Mouse (Mus musculus): Measurements from ENCODE around the gene Msl3l2. TPM values are rescaled to one million over a fixed set of nuclear protein-coding genes. Genes with fewer than 3 reads are reported as not detected.

Gene Msl3l2
- polyA plus RNA-seq, 1 experiment from 2014 or later: 5.7 TPM

DNA sequence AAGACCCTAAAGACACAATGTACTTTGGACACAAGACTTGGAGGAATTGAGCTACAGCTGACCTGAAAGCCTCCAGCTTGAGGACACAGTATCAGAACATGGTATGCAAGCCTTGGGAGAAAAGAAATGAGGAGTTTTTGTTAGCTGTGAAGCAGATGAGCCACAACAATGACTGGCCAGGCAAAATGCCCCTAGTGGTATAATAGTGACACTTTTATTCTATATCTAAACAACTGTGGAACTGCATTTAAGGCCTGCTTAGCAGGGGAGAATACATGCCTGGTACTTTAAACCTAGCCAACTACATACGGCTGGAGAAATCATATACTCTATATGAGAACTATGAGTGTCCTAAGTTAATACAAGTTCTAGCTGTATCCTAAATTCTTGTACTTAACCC is 20.3 kb downstream of the Msl3l2 start:
- no peak for DNase-seq (ENCODE audit: extremely low spot score, low spot score)
- Histone ChIP-seq H3K27me3 (ENCODE audit: poor library complexity, severe bottlenecking) (no peaks in the 10 kb centered on the region), H3K27ac (no peak overlapping the region), H3K9me3 (no peaks in the 10 kb centered on the region), H3K36me3 (replicated peaks) (no peaks in the 10 kb centered on the region), H3K4me1 (no peaks in the 10 kb centered on the region), H3K4me3 (no peak overlapping the region)
- WGBS: 94% methylated on average over 1 of the region's 1 CpGs

DNA sequence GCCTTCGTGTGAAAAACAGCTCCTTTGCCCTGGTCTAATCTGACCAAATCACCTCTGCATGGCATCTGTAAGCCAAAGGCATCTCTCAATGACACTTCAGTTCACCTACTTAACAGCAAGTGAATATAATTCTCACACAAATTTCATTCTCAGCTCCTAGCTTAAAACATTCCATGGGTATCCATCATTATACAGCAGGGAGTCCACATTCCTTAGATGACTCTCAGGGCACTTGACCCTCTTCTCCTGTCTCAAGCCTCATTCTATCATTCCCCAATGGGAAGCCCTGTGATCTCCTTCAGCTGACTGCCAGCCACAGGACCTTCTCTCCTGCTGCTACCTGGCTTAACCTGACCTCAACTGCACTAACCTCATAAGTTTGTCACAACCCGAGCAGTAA is 22.9 kb downstream of the Msl3l2 start:
- Histone ChIP-seq H3K4me3 (no peak overlapping the region), H3K36me3 (replicated peaks) (no peaks in the 10 kb centered on the region), H3K9me3 (no peaks in the 10 kb centered on the region), H3K27me3 (ENCODE audit: poor library complexity, severe bottlenecking) (no peaks in the 10 kb centered on the region), H3K4me1 (no peaks in the 10 kb centered on the region), H3K27ac (no peak overlapping the region)
- 79% methylated on average over 2 of the region's 2 CpGs for WGBS
- no peak for DNase-seq (ENCODE audit: extremely low spot score, low spot score)

DNA sequence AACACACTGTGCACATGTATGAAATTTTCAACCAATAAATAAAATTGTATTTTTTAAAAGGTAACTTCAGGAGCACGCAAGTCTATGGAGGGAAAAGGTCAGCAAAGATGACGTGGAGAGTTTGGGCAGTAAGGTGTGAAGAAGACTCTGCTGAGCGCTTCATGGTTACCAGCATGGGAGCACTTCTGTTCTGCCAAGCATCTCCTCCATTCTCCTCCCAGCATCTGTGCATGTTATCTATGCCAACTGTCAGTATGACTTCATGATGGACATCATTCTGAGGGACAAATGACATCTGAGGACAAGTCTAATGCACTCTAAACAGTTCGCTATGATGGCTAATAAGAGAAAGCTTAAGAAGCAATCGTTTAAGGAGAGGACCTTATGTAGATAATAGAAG is 30.5 kb downstream of the Msl3l2 start:
- Histone ChIP-seq H3K36me3 (replicated peaks) (no peaks in the 10 kb centered on the region), H3K4me3 (no peak overlapping the region), H3K27ac (no peak overlapping the region), H3K9me3 (no peaks in the 10 kb centered on the region), H3K27me3 (ENCODE audit: poor library complexity, severe bottlenecking) (no peaks in the 10 kb centered on the region), H3K4me1 (no peaks in the 10 kb centered on the region)
- no peak for DNase-seq (ENCODE audit: extremely low spot score, low spot score)
- WGBS: 93% methylated on average over 5 of the region's 5 CpGs

DNA sequence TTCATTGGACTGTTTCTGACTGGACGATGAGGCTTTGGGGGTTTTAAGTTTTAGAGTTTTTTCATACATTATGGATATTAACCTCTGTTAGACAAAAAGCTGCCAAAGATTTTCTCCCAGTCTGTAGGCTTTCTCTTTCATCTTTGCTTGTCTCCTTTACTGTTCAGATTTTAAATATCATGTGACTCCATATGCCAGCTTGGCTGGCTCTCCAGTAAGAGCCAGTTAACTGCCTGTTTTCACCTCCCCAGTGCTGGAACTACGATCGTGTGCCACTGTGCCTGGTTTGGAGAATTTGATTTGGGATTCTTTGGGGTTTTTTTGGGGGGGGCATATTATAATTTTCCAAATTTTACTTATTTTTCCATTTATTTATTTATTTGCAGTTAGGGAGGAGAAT is 42.2 kb downstream of the Msl3l2 start:
- Histone ChIP-seq H3K27ac (no peak overlapping the region), H3K4me1 (no peaks in the 10 kb centered on the region), H3K4me3 (no peak overlapping the region), H3K9me3 (no peaks in the 10 kb centered on the region), H3K36me3 (replicated peaks) (0 out of 2 replicates have a peak, but pooled peaks cover 2% of the 10 kb centered on the region), H3K27me3 (ENCODE audit: poor library complexity, severe bottlenecking) (no peaks in the 10 kb centered on the region)
- DNase-seq (ENCODE audit: extremely low spot score, low spot score): no peak
- 94% methylated on average over 3 of the region's 3 CpGs for WGBS

DNA sequence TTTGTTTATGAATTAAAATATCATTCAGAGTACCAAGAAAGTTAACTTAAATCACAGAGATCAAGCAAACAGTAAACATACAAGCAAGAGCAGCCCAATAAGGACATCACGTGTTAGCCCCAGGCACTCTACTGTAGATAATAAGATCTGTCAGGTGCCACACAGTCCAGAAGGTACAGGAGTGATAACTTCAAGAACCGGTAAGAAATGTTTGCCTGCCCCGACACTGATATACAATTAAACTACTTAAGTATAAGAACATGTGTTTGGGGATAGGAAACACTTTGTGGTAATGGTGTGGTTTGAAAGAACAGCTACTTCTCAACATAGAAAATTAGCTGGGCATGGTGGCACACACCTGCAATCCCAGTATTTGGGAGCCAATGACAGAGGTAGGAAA is 50.2 kb downstream of the Msl3l2 start:
- H3K4me3 ChIP-seq: no peak overlapping the region
- H3K36me3 ChIP-seq (replicated peaks): peaks cover 2% of the 10 kb centered on the region; the same call in 1 of the 2 replicates
- peaks cover 9% of the 10 kb centered on the region; the same call in 1 of the 2 replicates for H3K4me1 ChIP-seq
- no peaks in the 10 kb centered on the region for H3K27me3 ChIP-seq (ENCODE audit: poor library complexity, severe bottlenecking)
- H3K9me3 ChIP-seq: no peaks in the 10 kb centered on the region
- DNase-seq (ENCODE audit: extremely low spot score, low spot score): no peak
- H3K27ac ChIP-seq: no peak overlapping the region
- 92% methylated on average over 3 of the region's 3 CpGs for WGBS

DNA sequence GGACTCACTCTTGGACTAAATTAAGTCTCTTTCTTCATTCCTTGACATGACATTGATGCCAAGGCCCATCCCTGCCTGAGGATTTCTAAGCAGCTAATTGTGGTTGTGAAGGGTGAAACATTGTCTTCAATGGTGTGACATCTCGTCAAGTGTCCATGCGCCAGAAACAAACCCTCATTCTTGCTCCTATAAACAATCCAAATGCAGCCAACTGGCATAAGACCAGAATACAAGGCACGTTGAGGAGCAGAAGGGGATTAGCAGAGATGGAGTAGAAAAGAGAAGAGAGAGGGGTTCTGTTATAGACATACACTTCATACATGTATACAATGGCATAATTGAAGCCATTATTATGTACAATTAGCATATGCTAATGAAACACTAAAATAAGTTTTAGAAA is 51.5 kb downstream of the Msl3l2 start:
- H3K9me3 ChIP-seq: no peaks in the 10 kb centered on the region
- H3K27ac ChIP-seq: no peak overlapping the region
- peaks cover 9% of the 10 kb centered on the region; the same call in 1 of the 2 replicates for H3K4me1 ChIP-seq
- H3K4me3 ChIP-seq: no peak overlapping the region
- H3K27me3 ChIP-seq (ENCODE audit: poor library complexity, severe bottlenecking): no peaks in the 10 kb centered on the region
- 68% methylated on average over 3 of the region's 3 CpGs for WGBS
- no peak for DNase-seq (ENCODE audit: extremely low spot score, low spot score)
- no peaks in the 10 kb centered on the region; the same call in 1 of the 2 replicates for H3K36me3 ChIP-seq (replicated peaks)

DNA sequence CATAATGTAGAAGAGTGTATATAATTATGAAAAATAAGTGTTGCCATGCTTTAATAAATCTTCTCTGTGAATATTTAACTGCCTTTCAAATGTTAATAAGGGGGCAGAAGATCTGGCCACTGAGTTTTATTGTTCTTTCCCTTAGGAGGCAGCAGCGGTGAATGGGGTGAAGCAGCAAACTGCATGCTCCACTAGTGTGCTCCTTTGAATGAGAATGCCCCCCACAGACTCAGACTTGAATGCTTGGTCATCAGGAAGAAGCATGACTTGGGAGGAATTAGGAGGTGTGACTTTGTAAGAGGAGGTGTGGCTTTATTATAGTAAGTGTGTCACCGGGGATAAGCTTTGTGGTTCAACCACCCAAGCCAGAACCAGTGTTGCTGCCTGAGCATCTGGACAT is 52.0 kb downstream of the Msl3l2 start:
- no peak for DNase-seq (ENCODE audit: extremely low spot score, low spot score)
- H3K36me3 ChIP-seq (replicated peaks): no peaks in the 10 kb centered on the region; the same call in 1 of the 2 replicates
- H3K9me3 ChIP-seq: no peaks in the 10 kb centered on the region
- H3K4me3 ChIP-seq: no peak overlapping the region
- H3K4me1 ChIP-seq: peaks cover 9% of the 10 kb centered on the region; the same call in 1 of the 2 replicates
- WGBS: 56% methylated on average over 2 of the region's 2 CpGs
- no peak overlapping the region for H3K27ac ChIP-seq
- H3K27me3 ChIP-seq (ENCODE audit: poor library complexity, severe bottlenecking): no peaks in the 10 kb centered on the region

DNA sequence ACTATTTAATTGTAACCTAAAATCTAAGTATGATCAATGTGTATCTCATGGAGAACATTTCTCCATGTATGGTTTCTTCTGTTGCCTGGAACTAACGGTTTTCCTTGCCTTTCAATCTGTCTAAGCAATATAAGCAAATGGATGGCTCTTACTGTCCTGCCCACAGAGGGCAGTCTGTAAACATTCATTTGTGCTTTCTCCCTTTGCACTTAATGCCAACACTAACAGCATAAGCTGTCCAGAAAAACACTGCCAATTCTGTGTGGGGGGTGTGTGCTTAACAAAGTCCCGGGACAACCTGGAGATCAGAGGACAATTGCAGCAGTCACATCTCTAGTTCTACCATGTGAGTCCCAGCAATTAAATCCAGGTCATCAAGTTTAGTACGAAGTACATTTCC is 57.7 kb downstream of the Msl3l2 start:
- H3K36me3 ChIP-seq (replicated peaks): peaks cover 4% of the 10 kb centered on the region
- WGBS: 74% methylated on average over 3 of the region's 3 CpGs
- H3K27me3 ChIP-seq (ENCODE audit: poor library complexity, severe bottlenecking): no peaks in the 10 kb centered on the region
- no peak for DNase-seq (ENCODE audit: extremely low spot score, low spot score)
- no peaks in the 10 kb centered on the region for H3K9me3 ChIP-seq
- no peaks in the 10 kb centered on the region for H3K4me1 ChIP-seq
- no peak overlapping the region for H3K27ac ChIP-seq
- no peak overlapping the region for H3K4me3 ChIP-seq

DNA sequence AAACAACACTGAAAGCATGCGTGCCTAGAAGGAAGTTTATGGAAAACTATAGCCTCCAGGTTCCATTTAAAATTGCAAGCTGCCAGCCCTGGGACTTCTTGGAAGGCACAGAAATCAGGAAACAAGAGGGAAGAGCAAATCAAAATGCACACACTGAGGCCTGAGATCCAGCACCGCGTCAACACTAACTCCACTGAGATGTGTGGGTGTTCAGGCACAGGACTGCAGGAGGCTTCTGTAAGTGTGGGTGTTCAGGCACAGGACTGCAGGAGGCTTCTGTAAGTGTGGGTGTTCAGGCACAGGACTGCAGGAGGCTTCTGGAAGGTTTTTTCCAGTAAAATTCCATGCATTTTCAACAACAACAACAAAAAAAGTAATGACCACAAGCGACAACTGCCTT is 59.0 kb downstream of the Msl3l2 start:
- Histone ChIP-seq H3K36me3 (replicated peaks) (peaks cover 6% of the 10 kb centered on the region), H3K27ac (no peak overlapping the region), H3K9me3 (no peaks in the 10 kb centered on the region), H3K4me3 (no peak overlapping the region), H3K4me1 (no peaks in the 10 kb centered on the region), H3K27me3 (ENCODE audit: poor library complexity, severe bottlenecking) (no peaks in the 10 kb centered on the region)
- WGBS: 90% methylated on average over 4 of the region's 4 CpGs
- DNase-seq (ENCODE audit: extremely low spot score, low spot score): no peak

Other genes with a start within 250 kb of the Msl3l2 start
- gene Tbc1d32, start 121.8 kb downstream of the Msl3l2 start, polyA plus RNA-seq (2016; fragmentation: Nextera tagmentation; extraction: Ambion mirVana): 4.4 and 4.7 TPM in 2 replicates

Measured in forebrain, embryonic 10.5 days (tissue).